Mouse (Mus musculus) heart, postnatal 25 days (tissue): Measurements from ENCODE around the gene Nudt22. TPM values are rescaled to one million over a fixed set of nuclear protein-coding genes. Genes with fewer than 3 reads are reported as not detected.
A peak's percentile ranks its signal among the peaks of the same experiment; 100 is the strongest.

Source experiments
- DNase-seq: peaks from one replicate; pipeline ENCODE4 v3.0.0; 2022; ENCODE audit warnings: low spot score
- intact Hi-C: fragments of 180-260 bp; cut with DNase I; formaldehyde crosslinking; loops from one replicate; pipeline ENCODE4 v1.15.1; 2025
- total RNA-seq, 2 experiments: library from RNA; stranded (reverse); gene quantifications; 2 replicates each; pipeline ENCODE4 v1.2.3; 2021

Nudt22 gene
- total RNA-seq: 10 to 100 TPM; 26.9 to 27.9 TPM

- intact Hi-C loops: loop anchor here (5.0 kb wide), 1 partner anchor 41 kb away; the partner anchor contains the start of gene Stip1
- peak; percentile 79 for DNase-seq
Observed at GRCm38 (mm10) chr19:6996006-6996405, at the start of gene Nudt22, which contains the start of gene Trpt1. Gene Nudt22 (minus strand): TSS chr19:6996117. Gene Trpt1 (plus strand): TSS chr19:6996131.

DNA sequence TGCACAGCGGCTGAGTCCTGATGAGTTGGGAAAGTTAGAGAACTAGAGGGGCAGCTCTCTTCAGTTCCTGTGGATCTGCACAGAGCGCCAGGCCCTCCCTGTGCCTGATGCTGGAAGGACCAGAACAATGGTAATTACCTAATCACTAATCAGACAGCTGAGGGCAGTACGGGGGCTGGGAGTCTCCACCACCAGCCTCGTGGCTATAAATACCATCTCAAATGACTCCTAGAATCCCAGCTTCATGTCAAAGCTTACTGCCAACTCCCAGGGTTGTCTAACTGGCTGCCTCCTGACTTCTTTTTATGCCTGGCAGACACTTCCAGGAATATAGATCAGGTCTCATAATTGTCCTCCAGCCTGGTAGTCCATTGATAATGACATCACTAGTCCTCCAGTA, 48.8 kb upstream of the Nudt22 start:
- intact Hi-C loops: no loop called here
- DNase-seq: no peak

DNA sequence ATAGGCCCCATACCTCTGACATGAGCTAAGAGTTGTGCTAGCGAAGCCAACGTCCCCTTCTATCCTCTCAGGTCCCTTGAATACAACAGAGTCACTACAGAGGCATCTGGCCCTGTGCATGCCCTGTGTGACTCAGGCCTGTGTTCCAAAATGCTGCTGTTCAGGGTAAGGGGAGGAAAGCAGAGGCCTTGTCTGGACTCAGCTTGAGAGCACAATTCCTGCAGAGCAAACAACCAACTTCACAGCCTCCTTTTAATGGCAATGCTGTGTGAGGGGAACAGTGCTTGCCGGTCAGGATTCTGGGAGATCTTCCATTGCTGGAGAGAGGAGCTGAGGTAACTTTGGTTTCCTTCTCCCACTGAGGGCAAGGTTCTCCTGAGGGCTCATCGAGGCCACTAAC, 48.4 kb upstream of the Nudt22 start:
- DNase-seq: no peak
- intact Hi-C loops: no loop called here

GRCm38 (mm10) chr19:7041171-7041570, 45.3 kb upstream of the Nudt22 start:
- intact Hi-C loops: no loop called here
- no peak for DNase-seq

DNA sequence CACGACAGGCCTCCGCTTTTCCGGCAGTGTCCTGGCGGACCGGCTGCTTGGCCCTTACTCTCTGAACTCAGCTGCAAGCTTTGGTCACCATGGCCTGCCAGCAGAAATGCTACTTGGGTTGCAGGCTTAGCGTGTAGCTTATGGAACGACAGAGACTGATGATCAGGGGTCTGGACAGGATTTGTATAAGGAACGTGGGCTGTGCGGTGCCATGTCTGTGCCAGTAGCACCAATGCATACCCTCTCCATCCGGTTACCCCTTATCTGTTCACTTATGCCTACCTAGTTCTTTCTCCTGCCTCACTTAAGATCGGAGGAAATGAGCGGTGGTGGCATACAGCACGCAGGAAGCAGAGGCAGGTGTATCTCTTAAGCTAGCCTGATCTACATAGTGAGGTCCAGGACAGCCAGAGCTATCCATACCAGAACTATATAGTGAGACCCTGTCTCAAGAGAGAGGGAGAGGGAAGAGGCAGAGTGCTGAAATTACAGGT, 44.8 kb upstream of the Nudt22 start:
- intact Hi-C loops: no loop called here
- no peak for DNase-seq

DNA sequence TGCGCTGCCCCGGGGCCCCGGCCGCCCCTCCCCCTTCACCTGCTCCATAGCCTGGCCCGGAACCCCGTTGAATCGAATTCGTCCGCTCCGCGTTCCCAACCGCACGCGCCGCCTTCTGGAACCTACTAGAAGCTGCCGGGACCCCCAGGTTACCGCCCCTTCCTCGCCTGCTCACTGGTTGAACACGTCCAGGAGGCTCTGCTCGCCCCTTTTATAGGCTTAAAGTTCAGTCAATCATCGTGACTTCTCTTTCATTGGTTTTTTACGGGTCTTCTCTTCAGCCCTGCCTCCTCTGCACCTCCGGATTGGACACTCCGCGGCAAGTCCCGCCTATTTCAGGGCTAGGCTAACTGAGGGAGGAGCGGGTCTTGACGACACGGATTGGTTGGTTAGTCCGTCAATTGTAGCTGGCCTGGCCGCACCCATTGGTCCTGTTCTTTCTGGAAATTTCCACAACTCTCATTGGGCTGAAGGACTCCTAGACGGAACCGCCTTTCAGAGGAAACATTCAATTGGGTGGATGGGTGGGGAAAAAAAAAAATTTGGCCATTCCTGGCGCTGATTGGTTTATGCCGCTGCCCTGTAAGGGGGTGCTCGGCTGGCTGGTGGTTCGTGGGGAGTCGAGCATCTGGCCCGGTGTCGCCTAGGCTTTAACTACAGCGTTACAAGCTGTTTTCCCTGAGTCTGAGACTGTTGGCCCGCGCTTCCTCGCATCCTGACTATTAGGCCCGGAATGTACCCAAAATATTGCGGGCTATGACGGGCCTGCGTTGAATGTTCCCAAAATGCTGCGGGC, 44.1 kb upstream of the Nudt22 start, which contains the start of gene Stip1:
Gene Stip1 (minus strand): TSS at position 127 of the 796 bp plus-strand sequence.
- intact Hi-C loops: loop anchor here (5.0 kb wide), 1 partner anchor 43 kb away; the partner anchor contains the start of genes Nudt22 and Trpt1
- DNase-seq: peak; percentile 100

DNA sequence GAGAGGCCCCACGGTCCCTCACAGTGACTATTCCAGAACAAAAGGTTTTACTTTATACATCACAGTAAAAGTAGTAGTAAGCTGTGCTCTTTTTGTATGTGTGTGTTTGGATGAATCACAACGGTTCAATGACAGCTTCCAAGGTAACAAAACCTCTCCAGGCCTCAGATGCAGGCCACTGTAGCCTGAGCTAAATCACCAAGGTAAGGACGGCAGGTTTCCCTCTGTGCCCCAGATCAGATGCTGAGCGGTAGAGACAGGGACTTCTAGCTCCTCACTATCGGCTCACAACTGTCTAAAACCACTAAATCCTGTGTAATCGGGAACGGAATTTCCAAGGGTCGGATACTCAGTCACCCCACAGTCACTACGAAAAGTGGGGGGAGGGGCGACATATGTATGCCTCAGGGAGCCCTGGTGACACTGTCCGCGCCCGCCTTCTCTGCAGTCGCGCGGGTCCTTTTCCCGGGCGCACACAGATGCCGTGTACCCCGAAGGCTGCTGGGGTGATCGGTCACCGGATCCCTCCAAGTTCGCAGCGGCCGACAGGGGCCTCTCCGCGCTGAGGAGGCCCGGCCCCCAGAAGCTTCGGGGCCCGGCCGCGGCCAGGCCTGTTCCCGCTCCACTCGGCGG, 43.3 kb upstream of the Nudt22 start:
- no peak for DNase-seq
- intact Hi-C loops: loop anchor here (5.0 kb wide), 1 partner anchor 42 kb away; the partner anchor contains the start of genes Nudt22 and Trpt1

DNA sequence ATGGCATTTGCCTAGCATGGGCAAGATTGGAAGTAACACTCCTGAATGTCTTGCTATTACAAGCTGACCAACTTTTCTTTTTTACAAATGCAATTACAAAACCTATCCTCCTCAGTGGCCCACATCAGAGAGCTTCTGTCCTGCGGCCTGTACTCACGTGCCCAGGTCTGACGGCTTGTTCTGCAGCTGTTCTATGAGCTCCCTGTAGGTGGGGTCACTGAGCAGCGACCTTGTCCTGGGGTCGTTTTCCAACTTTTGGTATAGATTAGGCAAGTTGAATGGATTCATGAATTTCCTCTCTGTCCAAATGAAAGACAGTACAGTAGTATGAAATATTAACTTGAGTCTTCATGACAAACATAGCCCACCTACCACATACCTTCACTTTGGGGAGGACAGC, 38.1 kb upstream of the Nudt22 start:
- intact Hi-C loops: no loop called here
- no peak for DNase-seq

GRCm38 (mm10) chr19:7029531-7029930, 33.6 kb upstream of the Nudt22 start:
- intact Hi-C loops: no loop called here
- no peak for DNase-seq

- no peak for DNase-seq
- intact Hi-C loops: loop anchor here (2.0 to 5.0 kb wide), 3 partner anchors 43 to 531 kb away; partner anchors contain the start of genes Catsperz and Plcb3
Observed at GRCm38 (mm10) chr19:7020224-7020641, 24.3 kb upstream of the Nudt22 start.

DNA sequence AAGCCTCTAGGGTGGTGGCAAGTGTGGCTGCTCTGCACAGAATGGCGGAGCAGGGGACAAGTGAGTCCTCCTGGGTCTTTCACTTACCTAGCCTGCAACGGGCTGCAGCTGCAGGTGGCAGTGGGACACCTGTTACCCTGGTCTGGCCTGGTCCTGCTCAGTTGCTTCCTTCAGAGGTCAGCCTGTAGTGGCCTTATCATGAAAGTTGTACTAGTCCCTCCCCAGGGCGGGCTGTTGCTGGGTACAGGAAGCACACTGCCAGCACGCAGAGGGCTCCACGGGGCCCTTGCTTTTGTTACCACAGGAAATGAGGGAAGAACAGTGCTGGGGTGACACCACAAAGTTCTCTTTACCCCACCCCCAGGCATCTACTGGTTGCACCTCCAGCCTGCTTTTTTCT, 23.3 kb upstream of the Nudt22 start, which contains the start of gene Fermt3:
Gene Fermt3 (minus strand): TSS at position 279 of the 400 bp plus-strand sequence.
- intact Hi-C loops: no loop called here
- DNase-seq: peak; percentile 39

GRCm38 (mm10) chr19:7018546-7018945, 22.6 kb upstream of the Nudt22 start:
- intact Hi-C loops: no loop called here
- DNase-seq: no peak

DNA sequence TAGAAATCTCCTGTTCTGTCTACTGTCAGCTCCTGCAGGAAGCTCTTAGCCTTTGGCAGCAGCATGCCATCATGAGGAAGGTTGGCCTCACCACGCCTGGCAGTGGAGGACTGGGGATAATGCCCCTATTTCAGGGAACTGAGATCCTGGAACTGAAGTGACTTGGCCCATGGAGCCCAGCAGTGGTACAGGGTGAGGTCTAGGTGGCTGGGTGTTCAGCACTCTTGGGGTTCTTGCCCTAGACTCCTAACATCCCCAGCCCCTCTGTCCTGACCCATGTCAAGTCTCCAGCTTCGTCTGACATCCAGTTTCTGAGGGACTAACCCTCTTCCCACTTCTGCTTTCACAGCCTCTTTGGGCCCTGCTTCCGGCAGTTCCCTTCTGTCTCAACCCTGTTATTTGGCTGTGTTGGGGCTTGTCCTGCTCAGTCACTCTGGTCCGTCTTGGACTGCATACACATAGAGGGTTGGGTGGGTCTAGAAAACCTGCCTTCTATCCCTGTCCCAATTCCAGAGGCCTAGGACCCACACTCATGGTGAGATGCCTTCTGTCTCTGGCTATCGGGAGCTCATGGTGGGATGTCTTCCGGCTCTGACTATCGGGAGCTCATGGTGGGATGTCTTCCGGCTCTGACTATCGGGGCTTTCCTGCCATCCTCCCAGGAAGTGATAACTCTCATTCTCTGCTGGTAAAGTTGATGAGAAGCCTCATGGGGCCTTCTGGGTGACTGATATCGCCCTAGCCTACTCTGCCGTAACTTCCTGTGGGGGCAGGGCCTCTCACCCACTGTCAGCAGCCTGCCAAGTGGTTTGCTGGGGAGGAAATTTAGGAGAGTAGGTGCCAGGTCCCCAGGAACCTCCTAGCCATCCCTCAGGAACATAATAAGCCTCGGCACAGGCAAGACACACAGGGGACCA, 21.9 kb upstream of the Nudt22 start:
- intact Hi-C loops: no loop called here
- DNase-seq: no peak

DNA sequence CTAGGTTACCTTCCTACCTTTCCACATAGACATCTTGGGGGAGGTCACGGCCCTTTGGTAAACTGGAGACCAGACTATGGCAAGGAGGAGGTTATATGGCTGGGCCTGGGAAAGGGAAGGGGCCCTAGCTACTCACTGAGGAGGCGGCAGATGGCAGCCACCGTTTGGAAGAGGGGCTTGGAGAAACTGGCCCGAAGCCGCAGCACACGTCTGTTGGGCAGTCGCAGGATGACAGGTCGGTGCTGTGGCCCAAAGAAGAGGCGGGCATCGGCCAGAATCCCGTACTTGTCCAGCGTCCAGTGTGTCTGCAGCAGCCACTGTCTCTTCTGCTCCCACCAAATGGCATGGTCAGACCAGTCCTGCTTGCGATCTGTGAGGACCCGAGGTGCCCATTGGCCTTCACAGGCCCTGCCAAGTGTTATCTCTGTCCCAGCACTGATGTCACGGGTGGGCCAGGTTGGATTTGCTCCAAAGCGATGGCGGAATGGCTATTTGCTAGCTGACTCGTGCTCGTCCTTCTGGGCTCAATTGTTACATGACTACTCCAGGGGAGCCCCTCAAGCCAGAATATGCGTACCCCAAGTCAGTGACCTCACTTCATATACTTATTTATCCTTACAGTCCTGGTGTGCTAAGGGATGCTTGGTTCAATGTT, 18.7 kb upstream of the Nudt22 start:
- DNase-seq: no peak
- intact Hi-C loops: no loop called here

GRCm38 (mm10) chr19:7013984-7014383, 18.1 kb upstream of the Nudt22 start:
- no peak for DNase-seq
- intact Hi-C loops: no loop called here

- intact Hi-C loops: no loop called here
- no peak for DNase-seq
Observed at GRCm38 (mm10) chr19:7012426-7012825, 16.5 kb upstream of the Nudt22 start.

DNA sequence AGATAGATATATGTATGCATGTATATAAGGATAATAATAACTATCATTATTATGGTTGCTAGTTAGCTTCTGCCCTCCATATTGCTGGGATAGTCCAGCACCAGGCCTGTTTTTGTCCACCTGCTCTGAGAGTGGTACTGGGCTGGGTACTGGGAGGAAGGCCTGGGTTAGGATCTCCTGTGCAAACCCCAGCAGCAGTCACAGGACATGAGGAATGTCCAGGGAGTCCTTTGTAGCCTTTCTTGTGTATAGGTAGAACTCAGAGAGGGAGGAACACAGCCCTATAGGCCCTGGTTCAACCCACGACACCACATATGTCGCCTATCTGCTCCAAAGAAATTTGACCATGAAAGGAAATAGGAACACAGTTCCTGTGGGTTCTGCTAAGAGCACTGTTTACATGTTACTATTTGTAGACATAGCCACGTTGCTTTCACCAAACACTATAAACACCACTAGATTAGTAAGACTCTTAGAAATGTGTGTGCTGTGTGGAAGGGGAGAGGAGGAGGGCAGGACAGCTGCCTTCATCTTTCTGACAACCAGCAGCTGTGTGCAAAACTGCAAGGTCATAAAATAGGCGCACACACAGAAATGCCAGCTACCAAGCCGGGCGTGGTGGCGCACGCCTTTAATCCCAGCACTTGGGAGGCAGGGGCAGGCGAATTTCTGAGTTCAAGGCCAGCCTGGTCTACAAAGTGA, 11.1 kb upstream of the Nudt22 start:
- intact Hi-C loops: no loop called here
- no peak for DNase-seq

- DNase-seq: no peak
- intact Hi-C loops: loop anchor here (5.0 kb wide), 1 partner anchor 38 kb away; the partner anchor contains the start of gene Stip1
Observed at GRCm38 (mm10) chr19:6999360-7000063, 3.6 kb upstream of the Nudt22 start.
